Mouse (Mus musculus) CH12.LX (cell line): Measurements from ENCODE around the gene Ccar1. TPM values are rescaled to one million over a fixed set of nuclear protein-coding genes. Genes with fewer than 3 reads are reported as not detected.

ENCODE experiments used
- DNase-seq: peaks from one replicate; pipeline ENCODE4 v3.0.0-alpha.2; 2013; ENCODE audit errors: extremely low read depth
- H3K27ac ChIP-seq: 2 replicates; pipeline ENCODE4 v1.5.1; 2012; ENCODE audit warnings: low read depth, mild to moderate bottlenecking, control low read depth, moderate library complexity; ENCODE audit not compliant: insufficient read depth
- H3K27me3 ChIP-seq: replicated peaks from 2 replicates; pipeline ENCODE3; 2012; ENCODE audit warnings: inconsistent platforms
- H3K36me3 ChIP-seq, 2 experiments: replicated peaks in 1 of 2; 2 replicates each; pipeline versions ENCODE3 to v1.6.1; 2012; ENCODE audit warnings: inconsistent platforms in 1 of 2, low read length in 1 of 2, mild to moderate bottlenecking in 1 of 2, mixed read lengths in 1 of 2, moderate library complexity in 1 of 2; ENCODE audit not compliant: control insufficient read depth in 1 of 2, insufficient read depth in 1 of 2
- H3K4me1 ChIP-seq, 2 experiments: 2 replicates each; pipeline ENCODE4 v1.6.1; 2012; ENCODE audit warnings: inconsistent platforms in 1 of 2, moderate library complexity in 1 of 2; ENCODE audit not compliant: insufficient read depth in 2 of 2, control insufficient read depth in 1 of 2
- H3K4me2 ChIP-seq: 2 replicates; pipeline ENCODE4 v1.6.1; 2012; ENCODE audit warnings: low read depth, mild to moderate bottlenecking, control low read depth; ENCODE audit not compliant: poor library complexity, insufficient read depth, severe bottlenecking
- H3K4me3 ChIP-seq, 3 experiments: fragments of 150-350 bp in 1 of 3; sonication (generic) in 1 of 3; replicated peaks in 1 of 3; 2 replicates each; pipeline versions ENCODE3 to v1.5.1; 2011 to 2012; ENCODE audit warnings: low read depth in 2 of 3, low read length in 2 of 3, mild to moderate bottlenecking in 2 of 3, moderate library complexity in 2 of 3, control low read depth in 1 of 3, improper control_type of control experiment in 1 of 3, inconsistent platforms in 1 of 3, mixed read lengths in 1 of 3; ENCODE audit not compliant: poor library complexity in 1 of 3
- H3K79me2 ChIP-seq: replicated peaks from 2 replicates; pipeline ENCODE4 v1.6.1; 2012; ENCODE audit warnings: mild to moderate bottlenecking, moderate library complexity; ENCODE audit not compliant: control insufficient read depth, poor library complexity, insufficient read depth, severe bottlenecking; ENCODE audit errors: extremely low read depth
- H3K9ac ChIP-seq: 2 replicates; pipeline ENCODE4 v1.6.1; 2012; ENCODE audit warnings: low read depth, mild to moderate bottlenecking, control low read depth, moderate library complexity; ENCODE audit not compliant: insufficient read depth
- H3K9me3 ChIP-seq: replicated peaks from 2 replicates; pipeline ENCODE3; 2012; ENCODE audit warnings: low read length, inconsistent platforms, mixed read lengths
- BHLHE40 ChIP-seq: IDR thresholded peaks from 2 replicates; pipeline ENCODE4 v1.6.1; 2011; ENCODE audit warnings: mild to moderate bottlenecking, low read depth, low read length, improper control_type of control experiment
- CHD2 ChIP-seq: IDR thresholded peaks from 2 replicates; pipeline ENCODE4 v1.6.1; 2011; ENCODE audit warnings: low read length, improper control_type of control experiment
- CTCF ChIP-seq, 2 experiments: IDR thresholded peaks in 1 of 2; conservative IDR thresholded peaks in 1 of 2; 2 replicates each; pipeline ENCODE4 v1.5.1; 2011 to 2012; ENCODE audit warnings: low read depth in 2 of 2, low read length in 2 of 2, improper control_type of control experiment in 1 of 2, inconsistent platforms in 1 of 2, mild to moderate bottlenecking in 1 of 2, moderate library complexity in 1 of 2
- E2F4 ChIP-seq: IDR thresholded peaks from 2 replicates; pipeline ENCODE4 v1.6.1; 2011; ENCODE audit warnings: low read depth, low read length, improper control_type of control experiment; ENCODE audit not compliant: insufficient replicate concordance
- ELF1 ChIP-seq: IDR thresholded peaks from 2 replicates; pipeline ENCODE4 v1.6.1; 2014; ENCODE audit warnings: low read depth, mild to moderate bottlenecking, inconsistent platforms, low read length, improper control_type of control experiment
- EP300 ChIP-seq: IDR thresholded peaks from 2 replicates; pipeline ENCODE4 v1.6.1; 2011; ENCODE audit warnings: low read length, improper control_type of control experiment
- ETS1 ChIP-seq: conservative IDR thresholded peaks from 2 replicates; pipeline ENCODE4 v1.6.1; 2012; ENCODE audit warnings: low read depth, mild to moderate bottlenecking, inconsistent platforms, low read length, improper control_type of control experiment, moderate library complexity
- GABPA ChIP-seq: IDR thresholded peaks from 2 replicates; pipeline ENCODE4 v1.6.1; 2012; ENCODE audit warnings: low read depth, low read length, improper control_type of control experiment, inconsistent platforms; ENCODE audit not compliant: insufficient replicate concordance
- HCFC1 ChIP-seq: IDR thresholded peaks from 2 replicates; pipeline ENCODE4 v1.6.1; 2012; ENCODE audit warnings: low read depth, mild to moderate bottlenecking, inconsistent platforms, low read length, improper control_type of control experiment
- IRF4 ChIP-seq: IDR thresholded peaks from 2 replicates; pipeline ENCODE4 v1.6.1; 2014; ENCODE audit warnings: low read depth, mild to moderate bottlenecking, inconsistent platforms, low read length, improper control_type of control experiment
- JUN ChIP-seq: IDR thresholded peaks from 2 replicates; pipeline ENCODE4 v1.6.1; 2011; ENCODE audit warnings: low read depth, mild to moderate bottlenecking, low read length, improper control_type of control experiment, moderate library complexity; ENCODE audit not compliant: insufficient read depth
- JUND ChIP-seq: conservative IDR thresholded peaks from 2 replicates; pipeline ENCODE4 v1.6.1; 2011; ENCODE audit warnings: low read depth, low read length, improper control_type of control experiment
- KAT2A ChIP-seq: IDR thresholded peaks from 2 replicates; pipeline ENCODE4 v1.6.1; 2012; ENCODE audit warnings: low read length, improper control_type of control experiment, inconsistent platforms; ENCODE audit not compliant: insufficient replicate concordance
- MAFK ChIP-seq: IDR thresholded peaks from 2 replicates; pipeline ENCODE4 v1.6.1; 2011; ENCODE audit warnings: low read length, improper control_type of control experiment; ENCODE audit not compliant: insufficient replicate concordance
- MAX ChIP-seq: IDR thresholded peaks from 2 replicates; pipeline ENCODE4 v1.6.1; 2011; ENCODE audit warnings: low read length, improper control_type of control experiment
- MEF2A ChIP-seq: IDR thresholded peaks from 2 replicates; pipeline ENCODE4 v1.6.1; 2014; ENCODE audit warnings: low read depth, mild to moderate bottlenecking, inconsistent platforms, low read length, improper control_type of control experiment, borderline replicate concordance
- MXI1 ChIP-seq: IDR thresholded peaks from 2 replicates; pipeline ENCODE4 v1.6.1; 2011; ENCODE audit warnings: mild to moderate bottlenecking, low read depth, low read length, improper control_type of control experiment
- MYC ChIP-seq: IDR thresholded peaks from 2 replicates; pipeline ENCODE4 v1.6.1; 2011; ENCODE audit warnings: low read depth, mild to moderate bottlenecking, improper control_type of control experiment, low read length
- NELFE ChIP-seq: IDR thresholded peaks from 2 replicates; pipeline ENCODE4 v1.6.1; 2011; ENCODE audit warnings: low read depth, low read length, improper control_type of control experiment
- PAX5 ChIP-seq: IDR thresholded peaks from 2 replicates; pipeline ENCODE4 v1.6.1; 2012; ENCODE audit warnings: low read length, inconsistent platforms, mixed read lengths
- POLR2A ChIP-seq: IDR thresholded peaks from 2 replicates; pipeline ENCODE4 v1.6.1; 2011; ENCODE audit warnings: low read depth, mild to moderate bottlenecking, improper control_type of control experiment, low read length
- RAD21 ChIP-seq: IDR thresholded peaks from 2 replicates; pipeline ENCODE4 v1.6.1; 2011; ENCODE audit warnings: low read depth, mild to moderate bottlenecking, low read length, improper control_type of control experiment, moderate library complexity
- RCOR1 ChIP-seq: conservative IDR thresholded peaks from 2 replicates; pipeline ENCODE4 v1.6.1; 2012; ENCODE audit warnings: low read depth, mild to moderate bottlenecking, inconsistent platforms, low read length, improper control_type of control experiment
- SMC3 ChIP-seq: IDR thresholded peaks from 2 replicates; pipeline ENCODE4 v1.6.1; 2011; ENCODE audit warnings: low read depth, low read length, improper control_type of control experiment
- TBP ChIP-seq: conservative IDR thresholded peaks from 2 replicates; pipeline ENCODE4 v1.6.1; 2011; ENCODE audit warnings: low read depth, low read length, improper control_type of control experiment
- TCF12 ChIP-seq: IDR thresholded peaks from 2 replicates; pipeline ENCODE4 v1.6.1; 2014; ENCODE audit warnings: low read depth, mild to moderate bottlenecking, inconsistent platforms, low read length, improper control_type of control experiment
- UBTF ChIP-seq: IDR thresholded peaks from 2 replicates; pipeline ENCODE4 v1.6.1; 2012; ENCODE audit warnings: low read depth, mild to moderate bottlenecking, inconsistent platforms, low read length, improper control_type of control experiment, moderate library complexity
- USF1 ChIP-seq: IDR thresholded peaks from 2 replicates; pipeline ENCODE4 v1.6.1; 2014; ENCODE audit warnings: low read depth, mild to moderate bottlenecking, inconsistent platforms, low read length, improper control_type of control experiment
- USF2 ChIP-seq: conservative IDR thresholded peaks from 2 replicates; pipeline ENCODE4 v1.6.1; 2011; ENCODE audit warnings: low read depth, low read length, improper control_type of control experiment
- ZC3H11A ChIP-seq: IDR thresholded peaks from 2 replicates; pipeline ENCODE4 v1.6.1; 2012; ENCODE audit warnings: low read depth, mild to moderate bottlenecking, inconsistent platforms, low read length, improper control_type of control experiment
- ZNF384 ChIP-seq: IDR thresholded peaks from 2 replicates; pipeline ENCODE4 v1.6.1; 2012; ENCODE audit warnings: low read depth, low read length, improper control_type of control experiment, inconsistent platforms
- dilution Hi-C: fragments of 300-500 bp; cut with MboI; formaldehyde crosslinking; loops from 2 replicates; pipeline ENCODE4 v1.14.3; 2020; ENCODE audit warnings: low sequenced_read_pairs; ENCODE audit not compliant: extremely low pct_unique_long_range_greater_than_20kb, extremely low pct_ligation_motif_present
- in situ Hi-C: fragments of 300-500 bp; cut with MboI; formaldehyde crosslinking; loops from 3 replicates; pipeline ENCODE4 v1.14.3; 2019; ENCODE audit warnings: low sequenced_read_pairs, low pct_ligation_motif_present, low pct_unique_long_range_greater_than_20kb, mixed read lengths
- polyA plus RNA-seq: library from polyadenylated mRNA; unstranded; fragments of >175 nt; gene quantifications from 2 replicates; pipeline ENCODE4 v1.2.1, GENCODE M21; 2012; ENCODE audit warnings: low read depth; ENCODE audit not compliant: insufficient read length
- total RNA-seq, 2 experiments: library from RNA; depleted of rRNA; stranded (reverse); fragments of 300-350 nt in 1 of 2; fragments of >200 nt in 1 of 2; gene quantifications; 2 replicates each; pipeline ENCODE4 v1.2.3; 2012 to 2014

Gene Ccar1
- total and polyA plus RNA-seq, 3 experiments: 41.5 to 134 (median 43.1) TPM

DNA sequence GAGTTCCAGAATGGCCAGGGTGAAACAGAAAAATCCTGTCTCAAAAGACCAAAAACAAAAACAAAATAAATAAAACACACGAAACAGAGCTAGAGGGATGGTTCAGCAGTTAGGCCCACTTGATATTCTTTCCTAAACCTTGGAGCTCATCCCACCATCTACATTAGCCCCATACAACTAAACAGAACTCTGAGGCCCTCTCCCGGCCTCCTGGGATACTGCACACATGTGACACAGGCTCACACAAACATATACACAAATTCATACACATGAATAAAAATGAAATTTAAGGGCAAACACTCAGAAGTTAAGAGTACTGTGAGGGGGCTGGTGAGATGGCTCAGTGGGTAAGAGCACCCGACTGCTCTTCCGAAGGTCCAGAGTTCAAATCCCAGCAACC lies 2.1 kb upstream of the Ccar1 start:
- Histone ChIP-seq H3K4me3 (no peak overlapping the region), H3K27me3 (no peaks in the 10 kb centered on the region), H3K27ac (no peak overlapping the region), H3K36me3 (peaks cover 3 to 12% of the 10 kb centered on the region in 2 experiments), H3K4me2 (no peak overlapping the region), H3K4me1 (peaks cover 0 to 18% of the 10 kb centered on the region in 2 experiments; a peak in 2 of 4 replicates), H3K9me3 (no peaks in the 10 kb centered on the region), H3K79me2 (peaks cover 21% of the 10 kb centered on the region), H3K9ac (no peak overlapping the region)
- in situ Hi-C loops (no loop called here), dilution Hi-C loops (no loop called here)
- no peak for DNase-seq
- TF ChIP-seq MAFK (no peak), TCF12 (no peak), POLR2A (no peak), E2F4 (no peak), GABPA (no peak), RAD21 (no peak), USF1 (no peak), JUND (no peak), MAX (no peak), CHD2 (no peak), USF2 (no peak), PAX5 (no peak), ZNF384 (no peak)

DNA sequence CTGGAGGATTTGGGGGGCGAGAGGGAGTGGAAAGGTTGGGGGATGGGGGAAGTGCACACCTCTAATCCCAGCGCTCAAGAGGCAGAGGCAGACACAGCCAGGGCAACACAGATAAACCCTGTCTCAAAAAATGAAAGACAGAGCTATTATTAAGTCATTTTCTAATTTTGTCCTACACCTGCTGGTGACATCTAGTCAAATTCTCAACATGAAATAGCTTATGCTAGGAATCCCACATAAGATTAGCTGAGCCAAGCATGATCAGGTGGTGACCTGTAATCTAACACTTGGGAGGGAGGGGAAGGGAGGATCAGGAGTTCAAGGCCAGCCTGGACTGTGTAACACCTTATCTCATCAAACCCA lies 986 bp upstream of the Ccar1 start:
- Histone ChIP-seq H3K9ac (peak overlapping the region; percentile 60), H3K79me2 (peaks cover 30% of the 10 kb centered on the region), H3K27ac (peak overlapping the region; percentile 77), H3K4me2 (peak overlapping the region; percentile 66), H3K9me3 (no peaks in the 10 kb centered on the region), H3K4me3 (peak overlapping the region; percentile 82 to 95 (median 93)), H3K27me3 (no peaks in the 10 kb centered on the region), H3K4me1 (peaks cover 0 to 26% of the 10 kb centered on the region in 2 experiments; a peak in 2 of 4 replicates), H3K36me3 (peaks cover 11 to 23% of the 10 kb centered on the region in 2 experiments)
- dilution Hi-C loops (no loop called here), in situ Hi-C loops (no loop called here)
- peak; percentile 95 for TF ChIP-seq MEF2A
- TF ChIP-seq MAFK: no peak
- peak; percentile 32; the same call in 1 of the 2 replicates for TF ChIP-seq EP300
- peak; percentile 65; the same call in 1 of the 2 replicates for TF ChIP-seq JUND
- TF ChIP-seq JUN: peak; percentile 46; the same call in 1 of the 2 replicates
- TF ChIP-seq ETS1: peak; percentile 61
- TF ChIP-seq ELF1: no peak
- 0 out of 2 replicates have a peak, but pooled peaks have one; percentile 16 for TF ChIP-seq MAX
- TF ChIP-seq ZNF384: no peak
- 0 out of 2 replicates have a peak, but pooled peaks have one; percentile 15 for TF ChIP-seq TBP
- TF ChIP-seq MXI1: no peak
- no peak for TF ChIP-seq ZC3H11A
- 0 out of 2 replicates have a peak, but pooled peaks have one; percentile 17 for TF ChIP-seq BHLHE40
- TF ChIP-seq TCF12: no peak; the same call in 1 of the 2 replicates
- TF ChIP-seq RCOR1: 0 out of 2 replicates have a peak, but pooled peaks have one; percentile 41
- TF ChIP-seq HCFC1: no peak; the same call in 1 of the 2 replicates
- TF ChIP-seq KAT2A: no peak
- TF ChIP-seq CHD2: peak; percentile 70
- TF ChIP-seq UBTF: no peak
- no peak for TF ChIP-seq USF1
- no peak for TF ChIP-seq SMC3
- peak; percentile 25; the same call in 1 of the 2 replicates for TF ChIP-seq IRF4
- no peak for TF ChIP-seq POLR2A
- no peak for TF ChIP-seq MYC
- no peak for TF ChIP-seq CTCF (conservative IDR thresholded peaks at IDR 0.05 in 1 of 2, IDR thresholded peaks at IDR 0.05 in 1 of 2; ENCODE audit: low read depth in 2 of 2, low read length in 2 of 2)
- TF ChIP-seq NELFE: no peak
- DNase-seq: peak; percentile 57
